In the genomic region with DNA sequence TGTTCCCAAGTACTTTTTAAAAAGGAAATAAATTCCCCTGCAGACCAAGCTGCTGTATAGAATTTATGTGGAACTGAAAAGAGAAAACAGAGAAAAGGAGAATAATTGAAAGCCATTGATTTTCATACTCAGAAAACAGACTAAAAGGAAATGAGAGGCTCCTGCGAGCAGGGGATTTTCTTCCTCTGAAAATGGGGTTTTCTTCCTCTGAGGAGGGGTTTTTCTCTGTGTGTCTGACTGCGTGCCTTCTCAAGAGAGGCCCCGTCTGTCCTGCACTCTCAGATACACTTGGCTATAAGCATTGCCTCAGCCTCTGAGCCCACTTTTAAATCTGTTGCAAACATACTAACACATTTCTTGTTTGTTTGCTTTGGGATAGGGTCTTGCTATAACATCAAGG, we compare ENCODE assay signal across 23 mouse cellular contexts. TPM values are rescaled to one million over a fixed set of nuclear protein-coding genes. Genes with fewer than 3 reads are reported as not detected.
"Had no signal": no experiment of that assay in that cellular context is flagged by ENCODE, and none has a peak within 500 bp of the region (broad histone marks: within the 10 kb centered on the region; RNA-seq: fewer than 3 reads in every experiment).

No protein-coding gene starts in this region.

- H3K4me3 ChIP-seq: layer of hippocampus, adult 2 months; left cerebral cortex, adult 2 months; megakaryocyte, embryonic 14.5 days; midbrain, embryonic 10.5 days; neural tube, embryonic 12.5 days; neural tube, embryonic 15.5 days had no signal

- H3K36me3 ChIP-seq: midbrain, embryonic 10.5 days; neural tube, embryonic 12.5 days; neural tube, embryonic 15.5 days had no signal

- H3K27ac ChIP-seq: kidney, postnatal 0 days; layer of hippocampus, adult 2 months; left cerebral cortex, adult 2 months; liver, embryonic 14.5 days; macrophage; midbrain, embryonic 10.5 days; neural tube, embryonic 12.5 days; neural tube, embryonic 15.5 days had no signal

- H3K27me3 ChIP-seq: megakaryocyte, embryonic 14.5 days; neural tube, embryonic 12.5 days; neural tube, embryonic 15.5 days had no signal

- H3K9ac ChIP-seq: liver, embryonic 14.5 days; lung, embryonic 14.5 days; neural tube, embryonic 12.5 days; neural tube, embryonic 15.5 days had no signal

- ATAC-seq: intestine, postnatal 0 days; lung, postnatal 0 days had no signal

- H3K4me1 ChIP-seq: megakaryocyte, embryonic 14.5 days; neural tube, embryonic 12.5 days; neural tube, embryonic 15.5 days had no signal

- DNase-seq: kidney, adult 2 months; kidney, postnatal 25 days; layer of hippocampus, postnatal 36 days; lung, embryonic 14.5 days; right cerebral cortex, adult 18-20 months; right cerebral cortex, postnatal 14 days; right cerebral cortex, postnatal 4 days; thymus, adult 2 months; thymus, postnatal 14 days; thymus, postnatal 4 days had no signal

- H3K9me3 ChIP-seq: megakaryocyte, embryonic 14.5 days; midbrain, embryonic 10.5 days; neural tube, embryonic 12.5 days; neural tube, embryonic 15.5 days had no signal

- H3K4me2 ChIP-seq: lung, embryonic 14.5 days; neural tube, embryonic 12.5 days; neural tube, embryonic 15.5 days had no signal

RNA-seq across cellular contexts. Expression of a gene that starts 1.9 kb away (rescaled TPM):
- total RNA-seq: layer of hippocampus, adult 2 months; layer of hippocampus, postnatal 36 days; left cerebral cortex, adult 2 months; left cerebral cortex, postnatal 36 days had no signal
- polyA plus RNA-seq: testis, adult 2 months had no signal
